Mouse (Mus musculus): ENCODE results near the gene Gm10190. TPM values are rescaled to one million over a fixed set of nuclear protein-coding genes. Genes with fewer than 3 reads are reported as not detected.

Gm10190 gene
- polyA plus RNA-seq, 1 experiment from 2014 or later, result 2.0 TPM

DNA sequence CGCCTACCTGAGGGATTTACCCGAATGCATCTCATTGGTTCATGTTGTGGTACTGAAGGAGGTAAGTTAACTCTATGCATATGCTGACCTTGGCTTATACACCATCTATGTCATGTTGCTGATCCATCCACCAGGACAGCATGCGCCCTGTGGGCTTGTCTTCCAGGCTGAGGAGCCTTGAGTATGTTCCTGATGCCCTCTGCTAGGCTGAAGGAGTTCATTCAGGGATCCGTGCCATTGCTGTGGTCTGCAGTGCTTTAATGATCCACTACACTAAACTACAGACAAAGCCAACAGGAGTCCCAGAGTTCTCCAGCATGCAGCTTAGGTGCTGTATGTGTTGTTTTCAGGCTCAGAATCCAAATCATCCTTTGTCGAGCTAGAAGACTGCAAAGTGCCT, 6.1 kb downstream of the Gm10190 start:
- H3K27ac ChIP-seq, result no peak overlapping the region
- H3K9me3 ChIP-seq (replicated peaks), result no peaks in the 10 kb centered on the region
- H3K4me2 ChIP-seq, result no peak overlapping the region
- 89% methylated on average over 5 of the region's 5 CpGs for WGBS
- no peak overlapping the region for H3K4me3 ChIP-seq (replicated peaks)
- H3K36me3 ChIP-seq, result no peaks in the 10 kb centered on the region
- H3K27me3 ChIP-seq, result no peaks in the 10 kb centered on the region
- no peaks in the 10 kb centered on the region for H3K4me1 ChIP-seq
- ATAC-seq (replicated peaks; ENCODE audit: low FRiP score), result no peak
- no peak overlapping the region for H3K9ac ChIP-seq

DNA sequence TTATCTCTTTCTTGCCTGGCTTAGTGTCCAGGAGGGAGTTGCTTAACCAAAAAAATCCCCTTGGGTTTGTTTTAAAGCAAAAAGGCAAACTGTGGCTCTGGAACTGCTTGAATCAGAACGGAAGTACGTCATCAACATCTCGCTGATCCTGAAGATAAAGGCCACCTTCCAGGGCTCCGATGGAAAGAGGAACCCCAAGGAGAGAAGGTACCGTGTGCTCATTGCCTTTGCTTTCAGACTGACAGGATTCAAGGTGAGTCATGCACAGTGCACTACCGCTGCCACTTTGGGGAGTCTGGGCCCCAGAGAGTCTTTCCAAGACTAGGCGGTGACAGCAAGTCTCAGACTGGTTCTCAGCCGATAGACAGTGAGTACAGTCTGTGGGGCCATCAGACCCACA, 13.1 kb downstream of the Gm10190 start:
- Histone ChIP-seq H3K36me3 (no peaks in the 10 kb centered on the region), H3K27ac (no peak overlapping the region), H3K4me3 (replicated peaks) (no peak overlapping the region), H3K4me2 (no peak overlapping the region), H3K27me3 (no peaks in the 10 kb centered on the region), H3K4me1 (no peaks in the 10 kb centered on the region), H3K9ac (no peak overlapping the region), H3K9me3 (replicated peaks) (no peaks in the 10 kb centered on the region)
- no peak for ATAC-seq (replicated peaks; ENCODE audit: low FRiP score)
- WGBS, result 85% methylated on average over 8 of the region's 8 CpGs

DNA sequence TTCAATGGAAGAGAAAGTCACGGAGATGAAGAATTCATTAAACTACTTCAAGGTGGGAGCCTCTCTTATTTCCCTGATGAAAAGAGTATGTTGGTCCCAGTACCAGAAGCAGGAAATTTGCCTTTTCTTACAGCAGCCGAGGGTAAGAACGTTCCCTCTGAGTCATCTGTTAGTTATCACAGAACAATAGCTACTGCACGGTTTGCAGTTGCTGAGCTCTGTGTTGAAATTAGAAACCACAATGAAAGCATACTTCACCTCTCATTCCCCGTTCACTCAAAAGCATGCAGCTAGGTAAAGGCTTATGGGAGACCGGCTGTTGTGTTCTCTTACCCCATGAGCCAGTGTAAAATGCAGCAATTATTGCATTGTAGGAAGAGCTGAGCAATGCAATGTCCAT, 26.1 kb downstream of the Gm10190 start:
- no peak overlapping the region for H3K27ac ChIP-seq
- no peaks in the 10 kb centered on the region for H3K27me3 ChIP-seq
- no peak overlapping the region for H3K4me2 ChIP-seq
- no peak overlapping the region for H3K4me3 ChIP-seq (replicated peaks)
- no peaks in the 10 kb centered on the region for H3K36me3 ChIP-seq
- WGBS, result 54% methylated on average over 6 of the region's 6 CpGs
- 0 out of 2 replicates have a peak, but pooled peaks cover 5% of the 10 kb centered on the region for H3K4me1 ChIP-seq
- H3K9me3 ChIP-seq (replicated peaks), result no peaks in the 10 kb centered on the region
- H3K9ac ChIP-seq, result no peak overlapping the region
- ATAC-seq (replicated peaks; ENCODE audit: low FRiP score), result no peak

DNA sequence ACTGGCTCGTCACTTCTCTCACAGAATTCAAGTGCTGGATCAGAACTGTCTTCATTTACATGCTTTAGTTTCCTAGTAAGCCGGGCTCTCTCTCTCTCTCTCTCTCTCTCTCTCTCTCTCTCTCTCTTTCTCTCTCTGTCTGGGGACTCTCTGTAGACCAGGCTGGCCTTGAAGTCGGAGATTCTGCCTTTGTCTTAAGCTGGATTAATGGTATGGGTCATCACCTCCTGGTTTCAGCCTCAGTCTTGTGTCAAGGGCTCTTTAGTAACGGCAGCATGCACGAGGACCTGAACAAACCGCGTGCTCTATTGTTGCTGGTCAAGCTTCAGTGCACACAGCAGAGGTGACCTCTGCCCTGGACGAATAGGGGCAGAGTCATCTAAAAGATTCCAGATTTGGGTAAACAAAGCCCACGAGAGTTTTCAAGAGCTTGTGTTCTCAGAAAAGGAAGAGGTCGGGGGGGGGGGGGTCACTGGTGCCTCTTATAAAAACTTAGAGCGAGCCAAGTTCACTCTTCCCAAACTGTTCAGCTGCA, 26.7 kb downstream of the Gm10190 start:
- ATAC-seq (replicated peaks; ENCODE audit: low FRiP score), result no peak
- H3K9me3 ChIP-seq (replicated peaks), result no peaks in the 10 kb centered on the region
- H3K36me3 ChIP-seq, result no peaks in the 10 kb centered on the region
- H3K27me3 ChIP-seq, result no peaks in the 10 kb centered on the region
- 0 out of 2 replicates have a peak, but pooled peaks cover 5% of the 10 kb centered on the region for H3K4me1 ChIP-seq
- H3K4me2 ChIP-seq, result no peak overlapping the region
- WGBS, result 32% methylated on average over 11 of the region's 11 CpGs
- H3K27ac ChIP-seq, result no peak overlapping the region
- H3K4me3 ChIP-seq (replicated peaks), result no peak overlapping the region
- no peak overlapping the region for H3K9ac ChIP-seq

DNA sequence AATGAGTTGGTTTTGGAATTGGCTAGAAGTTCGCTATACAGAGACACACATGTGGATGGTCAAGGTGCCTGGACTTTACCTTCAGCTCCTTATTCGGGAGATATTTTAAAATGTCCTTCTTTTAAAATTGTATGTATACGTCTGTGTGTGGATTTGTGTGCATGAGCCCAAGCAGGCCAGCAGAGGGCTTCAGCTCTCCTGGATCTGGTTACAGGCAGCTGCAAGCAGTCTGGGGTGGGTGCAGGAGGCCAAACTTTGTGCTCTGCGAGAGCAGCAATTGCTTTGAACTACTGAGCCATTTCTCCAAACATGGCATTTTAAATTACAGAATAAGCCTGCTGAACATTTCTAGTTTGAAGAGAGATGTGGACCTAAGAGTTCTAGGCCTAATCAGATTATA, 28.1 kb downstream of the Gm10190 start:
- no peaks in the 10 kb centered on the region for H3K36me3 ChIP-seq
- H3K4me3 ChIP-seq (replicated peaks), result no peak overlapping the region
- 0 out of 2 replicates have a peak, but pooled peaks cover 5% of the 10 kb centered on the region for H3K4me1 ChIP-seq
- H3K27me3 ChIP-seq, result no peaks in the 10 kb centered on the region
- H3K9ac ChIP-seq, result no peak overlapping the region
- H3K4me2 ChIP-seq, result no peak overlapping the region
- no peaks in the 10 kb centered on the region for H3K9me3 ChIP-seq (replicated peaks)
- no peak for ATAC-seq (replicated peaks; ENCODE audit: low FRiP score)
- 79% methylated on average over 4 of the region's 4 CpGs for WGBS
- no peak overlapping the region for H3K27ac ChIP-seq

DNA sequence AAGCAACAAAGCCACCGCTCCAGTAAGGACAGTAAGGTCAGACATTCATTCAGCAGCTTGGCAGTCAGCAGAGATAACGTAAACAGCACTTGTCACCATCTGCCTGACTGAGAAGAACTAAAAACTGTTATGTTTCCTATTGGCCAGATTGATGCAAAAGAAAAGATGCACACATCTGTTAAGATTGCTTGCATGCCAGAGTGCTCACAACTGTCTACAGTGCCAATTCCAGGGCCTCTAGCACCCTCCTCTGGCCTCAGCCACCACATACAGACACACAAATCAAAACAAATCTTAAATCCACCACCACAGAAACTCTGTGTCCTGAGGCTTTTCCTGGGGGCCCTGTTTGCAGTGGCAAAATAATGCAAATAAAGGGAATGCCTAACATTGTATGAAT, 41.0 kb downstream of the Gm10190 start:
- Histone ChIP-seq H3K4me1 (no peaks in the 10 kb centered on the region), H3K4me3 (replicated peaks) (no peak overlapping the region), H3K27ac (no peak overlapping the region), H3K9ac (no peak overlapping the region), H3K27me3 (no peaks in the 10 kb centered on the region), H3K9me3 (replicated peaks) (no peaks in the 10 kb centered on the region), H3K4me2 (no peak overlapping the region), H3K36me3 (no peaks in the 10 kb centered on the region)
- 83% methylated on average over 2 of the region's 2 CpGs for whole genome bisulfite sequencing
- ATAC-seq (replicated peaks; ENCODE audit: low FRiP score), result no peak

DNA sequence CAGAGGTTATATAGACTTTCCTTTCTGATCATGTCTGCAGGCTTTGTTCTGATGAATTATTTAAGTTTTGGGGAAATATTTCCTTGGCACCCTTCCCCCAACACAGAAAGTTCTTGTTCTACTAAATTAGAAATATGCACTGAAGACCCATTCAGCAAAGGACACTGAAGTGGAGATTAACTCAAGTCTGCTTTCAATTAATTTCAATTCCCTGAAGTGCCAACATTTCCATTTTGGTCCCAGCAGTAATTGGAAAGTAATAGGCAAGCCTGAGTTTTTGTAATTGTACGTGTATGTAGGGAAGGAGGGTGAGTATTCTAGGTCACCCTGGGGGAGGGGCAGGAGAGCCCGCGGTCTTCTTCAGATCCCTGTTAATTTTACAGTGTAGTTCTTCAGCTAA, 46.9 kb downstream of the Gm10190 start:
- H3K27ac ChIP-seq, result no peak overlapping the region
- H3K9ac ChIP-seq, result no peak overlapping the region
- WGBS, result 84% methylated on average over 3 of the region's 3 CpGs
- ATAC-seq (replicated peaks; ENCODE audit: low FRiP score), result no peak
- no peak overlapping the region for H3K4me3 ChIP-seq (replicated peaks)
- no peaks in the 10 kb centered on the region for H3K4me1 ChIP-seq
- no peak overlapping the region for H3K4me2 ChIP-seq
- H3K9me3 ChIP-seq (replicated peaks), result no peaks in the 10 kb centered on the region
- no peaks in the 10 kb centered on the region for H3K27me3 ChIP-seq
- H3K36me3 ChIP-seq, result no peaks in the 10 kb centered on the region

DNA sequence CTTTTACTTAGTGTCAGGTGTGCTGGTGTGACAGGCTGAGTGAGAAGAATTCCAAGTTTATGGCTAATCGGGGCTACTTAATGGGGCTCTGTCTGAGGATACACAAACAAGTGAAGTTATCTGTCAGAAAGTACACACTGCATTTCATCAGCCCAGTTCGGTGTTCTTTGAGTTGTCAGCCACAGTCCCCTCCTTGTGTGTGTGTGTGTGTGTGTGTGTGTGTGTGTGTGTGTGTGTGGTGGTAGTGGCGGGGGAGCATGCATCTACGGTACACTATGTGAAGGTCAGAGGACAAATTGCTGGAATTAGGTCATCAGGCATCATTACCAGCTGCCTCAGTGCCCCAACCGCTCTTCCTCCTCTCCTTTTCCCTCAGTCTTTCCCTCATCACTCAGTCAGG, 47.9 kb downstream of the Gm10190 start:
- no peaks in the 10 kb centered on the region for H3K9me3 ChIP-seq (replicated peaks)
- H3K4me2 ChIP-seq, result no peak overlapping the region
- H3K27ac ChIP-seq, result no peak overlapping the region
- 79% methylated on average over 5 of the region's 5 CpGs for WGBS
- H3K36me3 ChIP-seq, result no peaks in the 10 kb centered on the region
- H3K4me1 ChIP-seq, result no peaks in the 10 kb centered on the region
- no peak for ATAC-seq (replicated peaks; ENCODE audit: low FRiP score)
- no peak overlapping the region for H3K9ac ChIP-seq
- H3K4me3 ChIP-seq (replicated peaks), result no peak overlapping the region
- no peaks in the 10 kb centered on the region for H3K27me3 ChIP-seq

DNA sequence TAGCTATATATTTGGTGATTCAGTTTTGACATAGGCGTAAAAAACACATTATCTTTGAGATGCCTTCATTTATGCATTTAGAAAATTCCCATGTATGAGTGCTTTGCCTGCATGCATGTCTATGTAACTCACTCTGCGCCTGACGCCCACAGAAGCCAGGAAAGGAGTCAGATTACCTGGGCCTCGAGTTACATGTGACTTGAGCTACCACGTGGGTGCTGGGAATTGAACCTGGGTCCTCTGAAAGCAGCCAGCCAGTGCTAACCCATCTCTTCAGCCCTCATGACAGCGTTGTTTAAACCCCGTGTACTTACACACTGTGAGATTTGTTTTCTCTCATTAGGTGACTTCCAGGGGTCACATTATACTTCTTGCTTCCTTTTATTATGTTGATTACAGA, 48.8 kb downstream of the Gm10190 start:
- H3K9me3 ChIP-seq (replicated peaks), result no peaks in the 10 kb centered on the region
- H3K9ac ChIP-seq, result no peak overlapping the region
- H3K36me3 ChIP-seq, result no peaks in the 10 kb centered on the region
- 82% methylated on average over 7 of the region's 7 CpGs for WGBS
- no peaks in the 10 kb centered on the region for H3K4me1 ChIP-seq
- no peak overlapping the region for H3K27ac ChIP-seq
- no peak overlapping the region for H3K4me3 ChIP-seq (replicated peaks)
- ATAC-seq (replicated peaks; ENCODE audit: low FRiP score), result no peak
- no peak overlapping the region for H3K4me2 ChIP-seq
- no peaks in the 10 kb centered on the region for H3K27me3 ChIP-seq

DNA sequence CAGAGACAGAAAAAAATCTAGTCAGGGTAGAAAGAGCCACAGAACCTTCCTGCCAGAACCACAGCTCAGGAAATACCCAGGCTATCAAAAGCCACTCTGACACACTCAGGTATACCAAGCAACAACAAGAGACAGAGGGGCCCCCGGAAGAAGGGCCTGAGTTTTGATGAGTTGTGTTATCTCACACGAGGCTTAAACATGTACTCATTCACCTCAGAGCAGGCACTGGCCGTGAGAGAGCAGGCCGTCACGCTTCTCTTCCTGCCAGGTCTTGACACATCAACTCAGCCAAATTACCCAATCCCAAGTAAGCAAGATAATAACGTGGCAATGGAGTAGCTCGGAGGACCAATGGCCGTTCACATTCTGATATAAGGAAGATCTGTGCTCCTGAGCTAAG, 49.7 kb downstream of the Gm10190 start:
- Histone ChIP-seq H3K9ac (no peak overlapping the region), H3K4me2 (no peak overlapping the region), H3K36me3 (no peaks in the 10 kb centered on the region), H3K4me1 (no peaks in the 10 kb centered on the region), H3K4me3 (replicated peaks) (no peak overlapping the region), H3K27ac (no peak overlapping the region), H3K9me3 (replicated peaks) (no peaks in the 10 kb centered on the region), H3K27me3 (no peaks in the 10 kb centered on the region)
- no peak for ATAC-seq (replicated peaks; ENCODE audit: low FRiP score)
- 63% methylated on average over 8 of the region's 8 CpGs for WGBS

Other genes starting within 250 kb of the Gm10190 start
- gene Galm, start 246.1 kb downstream of the Gm10190 start, polyA plus RNA-seq (2015; fragmentation: Nextera tagmentation; extraction: Ambion mirVana), result 18.2 and 20.8 TPM in 2 replicates
- 622 and 668 TPM in 2 replicates for gene Srsf7, start 166.2 kb downstream of the Gm10190 start, polyA plus RNA-seq (2015; fragmentation: Nextera tagmentation; extraction: Ambion mirVana)
- 0.16 TPM in 1 of 2 replicates, not detected in the other for gene Ttc39d, start 166.1 kb downstream of the Gm10190 start, polyA plus RNA-seq (2015; fragmentation: Nextera tagmentation; extraction: Ambion mirVana)
- gene Gemin6, start 149.1 kb downstream of the Gm10190 start, polyA plus RNA-seq (2015; fragmentation: Nextera tagmentation; extraction: Ambion mirVana), result 41.0 and 45.1 TPM in 2 replicates
- gene Morn2, start 83.3 kb downstream of the Gm10190 start, polyA plus RNA-seq (2015; fragmentation: Nextera tagmentation; extraction: Ambion mirVana), result 34.6 and 35.7 TPM in 2 replicates
- 15.0 and 16.6 TPM in 2 replicates for gene Dhx57, start 83.1 kb downstream of the Gm10190 start, polyA plus RNA-seq (2015; fragmentation: Nextera tagmentation; extraction: Ambion mirVana)
- 0.60 and 0.63 TPM in 2 replicates for gene Arhgef33, start 66.1 kb downstream of the Gm10190 start, polyA plus RNA-seq (2015; fragmentation: Nextera tagmentation; extraction: Ambion mirVana)
- gene Sos1, start 106.9 kb upstream of the Gm10190 start, polyA plus RNA-seq (2015; fragmentation: Nextera tagmentation; extraction: Ambion mirVana), result 4.6 TPM in 2 replicates
- gene Cdkl4, start 204.3 kb upstream of the Gm10190 start, polyA plus RNA-seq (2015; fragmentation: Nextera tagmentation; extraction: Ambion mirVana), result 0.81 and 0.82 TPM in 2 replicates